Mouse (Mus musculus): Measurements from ENCODE around the gene Olfr901. TPM values are rescaled to one million over a fixed set of nuclear protein-coding genes. Genes with fewer than 3 reads are reported as not detected.
"Not testable (repeated sequence)": the region's sequence is repeated elsewhere in the genome, so short reads cannot be mapped to it uniquely, and the experiment has no call there.

Olfr901 gene
- total RNA-seq (2021): not detected
- long read RNA-seq: 0 reads

DNA sequence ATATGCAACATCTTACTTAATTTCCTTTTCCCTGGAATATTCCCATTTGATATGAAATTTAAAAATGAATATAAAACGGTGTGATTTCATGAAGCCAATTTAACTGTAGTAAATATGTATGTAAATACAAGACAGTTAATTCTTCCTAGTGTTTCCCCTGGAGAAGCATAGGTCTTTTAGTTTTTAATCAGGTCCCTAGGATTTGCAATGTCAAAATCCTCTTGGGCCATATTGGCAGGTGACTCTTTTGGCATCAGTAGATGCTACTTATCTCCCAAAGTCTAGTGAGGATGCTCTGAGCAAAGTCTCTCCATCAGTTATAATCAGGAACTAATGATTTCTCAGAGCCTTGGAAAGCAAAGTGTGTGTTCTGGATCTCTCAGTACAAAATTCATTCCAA lies at the start of gene Olfr901:
Olfr901 (plus strand) TSS at position 301 of the 400 bp plus-strand sequence.
- DNase-seq (ENCODE audit: low spot score in 2 of 2): no peak

GRCm38 (mm10) chr9:38401398-38401797 lies 27.9 kb upstream of the Olfr901 start, which contains the start of gene Olfr147:
Gene Olfr147, plus strand, starts transcription at chr9:38401698.
- no peak for DNase-seq (ENCODE audit: low spot score in 2 of 2)

DNA sequence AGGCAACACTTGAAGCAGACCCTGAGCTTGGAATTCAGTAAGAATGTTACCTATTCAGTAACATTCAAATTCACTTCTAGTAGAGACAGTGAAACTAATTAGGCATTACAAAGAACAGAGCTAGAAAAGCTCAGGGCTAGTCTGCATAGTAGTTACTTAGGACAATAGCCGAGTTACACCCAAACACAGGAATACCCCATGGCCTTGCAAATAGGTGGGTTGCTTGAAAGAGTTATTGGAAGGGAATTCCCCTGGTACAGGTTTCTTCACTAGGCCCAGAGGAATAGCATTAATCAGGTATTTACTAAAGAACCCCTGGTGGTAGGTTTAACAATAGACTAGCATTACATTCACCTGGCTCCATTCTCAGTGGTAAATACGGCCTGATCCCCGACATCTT lies 21.8 kb upstream of the Olfr901 start:
- not testable (repeated sequence) for DNase-seq (ENCODE audit: low spot score in 2 of 2)

GRCm38 (mm10) chr9:38413502-38413901 lies 15.8 kb upstream of the Olfr901 start:
- not testable (repeated sequence) for DNase-seq (ENCODE audit: low spot score in 2 of 2)

DNA sequence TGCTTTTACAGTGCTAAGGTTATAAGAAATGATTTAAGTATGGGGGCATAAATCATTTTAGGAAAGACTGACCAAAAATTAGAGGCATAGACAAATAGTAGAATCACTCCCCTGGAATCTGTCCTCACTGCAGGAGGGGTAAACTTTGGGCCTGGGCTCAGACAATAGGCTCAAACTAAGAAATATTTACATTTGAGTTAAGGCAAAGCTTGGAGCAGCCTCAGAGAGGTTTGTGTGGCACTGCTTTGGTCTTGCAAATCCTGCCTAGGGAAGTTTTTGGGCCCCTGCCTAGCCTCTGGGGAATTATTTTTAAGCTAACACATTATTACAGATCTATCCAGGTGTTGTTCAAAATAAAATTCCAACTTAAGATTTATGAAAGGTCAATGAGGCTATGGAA lies 5.5 kb upstream of the Olfr901 start:
- DNase-seq (ENCODE audit: low spot score in 2 of 2): no peak

GRCm38 (mm10) chr9:38427026-38427425 lies 2.2 kb upstream of the Olfr901 start:
- DNase-seq (ENCODE audit: low spot score in 2 of 2): no peak

DNA sequence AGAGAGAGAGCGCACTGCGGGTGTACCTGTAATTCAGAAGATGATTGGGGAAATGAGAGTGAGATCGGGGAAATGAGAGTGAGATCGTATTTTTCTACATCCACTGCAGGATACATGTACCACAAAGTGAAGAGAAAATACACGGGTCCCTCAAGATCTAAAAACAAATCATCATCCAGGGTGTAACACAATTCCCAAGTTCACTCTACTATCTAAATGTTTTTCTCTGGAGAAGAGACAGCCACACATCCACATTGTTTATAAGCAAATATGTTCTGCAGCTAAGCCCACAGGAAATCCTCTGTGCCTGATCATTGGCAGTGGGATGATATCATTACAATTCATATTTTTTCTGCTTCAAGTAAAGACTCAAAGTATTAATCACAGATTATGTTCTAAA lies 18.1 kb downstream of the Olfr901 start, which contains the start of gene Olfr902:
Olfr902 (plus strand) TSS at position 301 of the 400 bp plus-strand sequence.
- no peak for DNase-seq (ENCODE audit: low spot score in 2 of 2)

DNA sequence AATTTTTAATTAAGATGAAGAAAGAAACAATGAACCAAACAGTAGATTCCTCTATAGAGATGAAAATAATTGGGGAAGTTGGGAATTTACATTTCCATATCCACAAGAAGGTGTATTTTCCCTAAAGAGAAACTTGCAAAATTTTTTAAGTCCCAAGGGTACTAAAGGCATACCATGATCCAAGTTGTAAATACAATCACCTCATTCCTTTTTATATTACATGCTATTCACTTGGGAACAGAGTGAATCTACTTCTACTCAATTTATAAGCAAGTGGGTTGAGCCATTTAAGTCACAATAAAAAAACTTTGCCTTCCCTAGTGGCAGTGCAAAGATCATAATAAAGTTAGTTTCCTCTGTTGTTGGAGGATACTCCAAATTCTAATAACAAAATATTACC lies 33.6 kb downstream of the Olfr901 start, which contains the start of gene Olfr904:
Olfr904 (plus strand) TSS at position 301 of the 400 bp plus-strand sequence.
- DNase-seq (ENCODE audit: low spot score in 2 of 2): no peak

DNA sequence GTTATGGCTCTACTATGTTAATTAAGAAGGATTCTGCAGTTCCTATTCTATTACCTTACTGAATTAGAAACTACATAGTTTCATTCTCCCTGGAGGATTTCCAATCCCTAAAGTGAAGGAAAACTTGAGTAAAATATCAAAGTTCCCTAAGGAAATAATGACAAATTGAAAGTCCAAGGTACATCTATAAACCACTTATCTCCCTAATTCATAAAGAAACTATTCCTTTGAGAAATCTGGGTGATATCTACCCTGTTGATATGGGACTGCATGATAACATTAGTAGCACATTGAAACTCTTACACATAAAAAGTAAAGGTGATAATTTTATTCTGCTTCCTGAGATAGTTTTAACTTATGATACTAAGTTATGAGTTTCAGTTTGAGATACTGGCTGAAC lies 41.6 kb downstream of the Olfr901 start, which contains the start of gene Olfr905:
Olfr905 (plus strand) TSS at position 301 of the 400 bp plus-strand sequence.
- no peak for DNase-seq (ENCODE audit: low spot score in 2 of 2)

Other genes starting within 250 kb of the Olfr901 start
- not detected for gene Olfr891, start 248.6 kb upstream of the Olfr901 start, total RNA-seq (2021)
- gene Olfr893, start 221.1 kb upstream of the Olfr901 start, total RNA-seq (2021): not detected
- not detected for gene Olfr894, start 211.4 kb upstream of the Olfr901 start, total RNA-seq (2021)
- not detected for gene Olfr143, start 176.7 kb upstream of the Olfr901 start, total RNA-seq (2021)
- gene Olfr895, start 161.6 kb upstream of the Olfr901 start, total RNA-seq (2021): not detected
- not detected for gene Olfr896-ps1, start 138.3 kb upstream of the Olfr901 start, total RNA-seq (2021)
- gene Olfr25, start 100.4 kb upstream of the Olfr901 start, total RNA-seq (2021): not detected
- gene Olfr898, start 81.0 kb upstream of the Olfr901 start, total RNA-seq (2021): not detected
- gene Olfr250, start 62.6 kb upstream of the Olfr901 start, total RNA-seq (2021): not detected
- gene Olfr251, start 52.4 kb upstream of the Olfr901 start, total RNA-seq (2021): not detected
- gene Olfr147, start 27.8 kb upstream of the Olfr901 start, total RNA-seq (2021): not detected
- not detected for gene Olfr902, start 18.2 kb downstream of the Olfr901 start, total RNA-seq (2021)
- gene Olfr904, start 33.7 kb downstream of the Olfr901 start, total RNA-seq (2021): not detected
- gene Olfr905, start 41.7 kb downstream of the Olfr901 start, total RNA-seq (2021): not detected
- not detected for gene Olfr906, start 57.6 kb downstream of the Olfr901 start, total RNA-seq (2021)
- gene Olfr907, start 66.3 kb downstream of the Olfr901 start, total RNA-seq (2021): not detected
- not detected for gene Olfr911-ps1, start 92.1 kb downstream of the Olfr901 start, total RNA-seq (2021)
- not detected for gene Olfr910, start 108.4 kb downstream of the Olfr901 start, total RNA-seq (2021)
- gene Olfr912, start 150.7 kb downstream of the Olfr901 start, total RNA-seq (2021): not detected
- gene Olfr913, start 163.3 kb downstream of the Olfr901 start, total RNA-seq (2021): not detected
- gene Olfr914, start 175.6 kb downstream of the Olfr901 start, total RNA-seq (2021): not detected
- not detected for gene Olfr916, start 230.4 kb downstream of the Olfr901 start, total RNA-seq (2021)
- not detected for gene Olfr917, start 236.4 kb downstream of the Olfr901 start, total RNA-seq (2021)
- gene Olfr918, start 245.1 kb downstream of the Olfr901 start, total RNA-seq (2021): not detected

Data from layer of hippocampus, adult 18-20 months (tissue).